Mouse (Mus musculus): Measurements from ENCODE around the gene Golga5. TPM values are rescaled to one million over a fixed set of nuclear protein-coding genes. Genes with fewer than 3 reads are reported as not detected.

The Golga5 gene
- 12.9 TPM for polyA plus RNA-seq (2015; fragmentation: Illumina TruSeq; extraction: RNeasy Lipid Tissue Mini Kit (QIAGEN cat#74804); ENCODE audit: insufficient read depth, low read depth, low replicate concordance)

DNA sequence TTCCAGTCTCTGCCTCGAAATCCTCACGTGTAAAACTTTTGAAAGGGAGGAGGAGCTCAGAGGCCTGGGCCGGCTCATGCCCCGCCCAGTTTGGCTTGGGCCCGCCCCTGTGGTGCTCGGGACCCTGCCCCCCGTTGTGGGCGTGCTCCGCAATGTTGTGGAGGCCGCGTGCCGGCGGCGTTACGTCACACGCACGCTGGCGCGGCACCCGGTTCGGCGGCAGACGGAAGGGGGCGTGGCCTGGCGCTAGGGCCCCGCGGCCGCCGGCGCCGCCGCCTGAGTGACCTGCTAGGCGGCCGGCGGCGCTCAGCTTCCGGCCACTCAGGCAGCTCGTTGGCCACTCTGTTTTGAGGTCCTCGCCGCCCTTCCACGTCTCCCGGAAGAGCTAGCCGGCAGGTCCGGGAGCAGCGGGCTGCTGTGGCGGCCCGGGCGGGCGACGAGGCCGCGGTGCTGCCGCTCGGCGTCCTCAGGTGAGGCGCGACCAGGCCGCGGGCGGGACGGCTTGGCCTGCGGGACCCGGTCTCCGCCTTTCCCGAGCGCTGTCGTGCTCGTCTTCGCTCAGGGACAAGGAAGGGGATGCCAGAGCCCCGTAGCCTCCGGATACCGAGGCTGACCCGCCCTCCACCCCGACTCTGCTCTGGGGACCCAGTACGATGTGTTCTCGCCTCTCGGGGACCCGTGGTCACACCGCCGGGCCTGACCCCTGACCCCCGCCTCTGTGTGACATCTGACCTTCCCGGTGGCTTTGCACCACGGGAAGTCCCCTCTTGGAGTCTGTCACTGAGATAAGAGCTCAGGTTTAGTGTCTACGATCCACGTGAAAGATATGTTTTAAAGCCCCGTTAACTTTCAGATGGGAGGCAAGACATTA is at the start of gene Golga5:
Gene Golga5, plus strand, starts transcription at position 242 of the 871 bp plus-strand sequence.

DNA sequence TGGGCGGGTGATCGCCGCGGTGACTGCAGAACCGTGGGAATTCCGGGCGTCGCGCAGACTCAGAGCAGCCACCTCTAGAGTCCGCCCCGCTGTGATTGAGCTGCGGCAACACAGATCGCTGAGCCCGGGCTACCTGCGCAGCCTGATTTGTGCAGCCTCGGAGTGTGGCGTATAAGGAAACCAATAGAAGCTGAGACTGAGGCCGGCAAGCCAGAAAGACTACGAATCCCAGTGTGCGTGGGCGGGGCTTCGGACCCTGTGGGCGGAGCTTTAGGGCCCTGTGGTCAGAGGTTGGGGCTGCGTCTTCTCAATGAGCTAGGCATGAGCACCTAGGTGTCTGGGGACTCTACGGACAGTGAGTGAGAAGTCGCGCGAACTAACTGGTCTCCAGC is 29.3 kb upstream of the Golga5 start, which contains the start of gene Lgmn:
Gene Lgmn, minus strand, starts transcription at position 182 of the 392 bp plus-strand sequence.

Other genes starting within 250 kb of the Golga5 start
- 4.4 TPM for gene Rin3, start 186.1 kb upstream of the Golga5 start, polyA plus RNA-seq (2015; fragmentation: Illumina TruSeq; extraction: RNeasy Lipid Tissue Mini Kit (QIAGEN cat#74804); ENCODE audit: insufficient read depth, low read depth, low replicate concordance)
- 12.7 TPM for gene Lgmn, start 29.3 kb upstream of the Golga5 start, polyA plus RNA-seq (2015; fragmentation: Illumina TruSeq; extraction: RNeasy Lipid Tissue Mini Kit (QIAGEN cat#74804); ENCODE audit: insufficient read depth, low read depth, low replicate concordance)
- 461 TPM for gene Chga, start 85.8 kb downstream of the Golga5 start, polyA plus RNA-seq (2015; fragmentation: Illumina TruSeq; extraction: RNeasy Lipid Tissue Mini Kit (QIAGEN cat#74804); ENCODE audit: insufficient read depth, low read depth, low replicate concordance)
- gene Itpk1, start 235.8 kb downstream of the Golga5 start, polyA plus RNA-seq (2015; fragmentation: Illumina TruSeq; extraction: RNeasy Lipid Tissue Mini Kit (QIAGEN cat#74804); ENCODE audit: insufficient read depth, low read depth, low replicate concordance) = 4.5 TPM